Mouse (Mus musculus) megakaryocyte progenitor cell, adult 5-6 weeks (primary cell): ENCODE data around the gene Mrps16. TPM values are rescaled to one million over a fixed set of nuclear protein-coding genes. Genes with fewer than 3 reads are reported as not detected.

Source experiments
- ATAC-seq: replicated peaks from 2 replicates; pipeline ENCODE4 v1.8.0; 2016; ENCODE audit warnings: mild to moderate bottlenecking, moderate TSS enrichment, inconsistent platforms; ENCODE audit not compliant: poor library complexity
- total RNA-seq, 2 experiments: library from RNA; stranded (forward) in 1 of 2; stranded (reverse) in 1 of 2; fragments of 157-497, 149-512 nt in 1 of 2; fragments of 200-1000 nt in 1 of 2; gene quantifications; 2 replicates each; pipeline versions ENCODE4 v1.2.3 to v1.2.4; 2015 to 2017

The Mrps16 gene
- total RNA-seq (2015) (89.6 and 90.7 TPM in 2 replicates), total RNA-seq (2017) (43.4 and 45.8 TPM in 2 replicates)

- peak; percentile 91 for ATAC-seq
Measured at GRCm38 (mm10) chr14:20393205-20393913, at the start of gene Mrps16. Mrps16 (minus strand) TSS chr14:20393634.

- ATAC-seq, result no peak
Measured at GRCm38 (mm10) chr14:20442252-20442651, 48.8 kb upstream of the Mrps16 start.

- ATAC-seq, result no peak
Measured at GRCm38 (mm10) chr14:20436976-20437375, 43.5 kb upstream of the Mrps16 start.

GRCm38 (mm10) chr14:20432420-20432819, 39.0 kb upstream of the Mrps16 start:
- no peak for ATAC-seq

- ATAC-seq, result no peak
Measured at GRCm38 (mm10) chr14:20431726-20432125, 38.3 kb upstream of the Mrps16 start.

GRCm38 (mm10) chr14:20429833-20430232, 36.4 kb upstream of the Mrps16 start:
- no peak for ATAC-seq

- ATAC-seq, result peak; percentile 46; the same call in 1 of the 2 replicates
Measured at GRCm38 (mm10) chr14:20428593-20428992, 35.2 kb upstream of the Mrps16 start.

GRCm38 (mm10) chr14:20423046-20423445, 29.6 kb upstream of the Mrps16 start:
- ATAC-seq, result no peak

- 0 out of 2 replicates have a peak, but pooled peaks have one; percentile 42 for ATAC-seq
Measured at GRCm38 (mm10) chr14:20422257-20422656, 28.8 kb upstream of the Mrps16 start.

- ATAC-seq, result peak; percentile 96
Measured at GRCm38 (mm10) chr14:20400071-20400470, 6.6 kb upstream of the Mrps16 start.

GRCm38 (mm10) chr14:20398864-20399263, 5.4 kb upstream of the Mrps16 start:
- peak; percentile 81 for ATAC-seq

- ATAC-seq, result no peak
Measured at GRCm38 (mm10) chr14:20397220-20397619, 3.8 kb upstream of the Mrps16 start.

GRCm38 (mm10) chr14:20392326-20392725, 1.1 kb downstream of the Mrps16 start:
- no peak for ATAC-seq

- no peak for ATAC-seq
Measured at GRCm38 (mm10) chr14:20389446-20390079, 3.9 kb downstream of the Mrps16 start.

GRCm38 (mm10) chr14:20388441-20389129, 4.8 kb downstream of the Mrps16 start, which contains the start of gene Dnajc9:
Dnajc9 (minus strand) TSS chr14:20388910.
- peak; percentile 80 for ATAC-seq

- 0 out of 2 replicates have a peak, but pooled peaks have one; percentile 23 for ATAC-seq
Measured at GRCm38 (mm10) chr14:20379753-20380430, 13.5 kb downstream of the Mrps16 start.

GRCm38 (mm10) chr14:20379087-20379640, 14.3 kb downstream of the Mrps16 start:
- ATAC-seq, result no peak

GRCm38 (mm10) chr14:20378313-20379061, 14.9 kb downstream of the Mrps16 start:
- ATAC-seq, result peak; percentile 85

- peak; percentile 66 for ATAC-seq
Measured at GRCm38 (mm10) chr14:20377112-20377521, 16.3 kb downstream of the Mrps16 start.

- no peak for ATAC-seq
Measured at GRCm38 (mm10) chr14:20371854-20372253, 21.6 kb downstream of the Mrps16 start.
